Mouse (Mus musculus): Measurements from ENCODE around the gene Fam189a1. TPM values are rescaled to one million over a fixed set of nuclear protein-coding genes. Genes with fewer than 3 reads are reported as not detected.

The Fam189a1 gene
- polyA plus RNA-seq, 1 experiment, result 3.5 TPM

GRCm38 (mm10) chr7:65104207-65105096, 51.9 kb downstream of the Fam189a1 start:
- no peak for DNase-seq (ENCODE audit: low read depth)

- DNase-seq (ENCODE audit: low read depth), result no peak
Observed at GRCm38 (mm10) chr7:65101661-65102060, 54.7 kb downstream of the Fam189a1 start.

GRCm38 (mm10) chr7:65097708-65098107, 58.7 kb downstream of the Fam189a1 start:
- DNase-seq (ENCODE audit: low read depth), result no peak

DNA sequence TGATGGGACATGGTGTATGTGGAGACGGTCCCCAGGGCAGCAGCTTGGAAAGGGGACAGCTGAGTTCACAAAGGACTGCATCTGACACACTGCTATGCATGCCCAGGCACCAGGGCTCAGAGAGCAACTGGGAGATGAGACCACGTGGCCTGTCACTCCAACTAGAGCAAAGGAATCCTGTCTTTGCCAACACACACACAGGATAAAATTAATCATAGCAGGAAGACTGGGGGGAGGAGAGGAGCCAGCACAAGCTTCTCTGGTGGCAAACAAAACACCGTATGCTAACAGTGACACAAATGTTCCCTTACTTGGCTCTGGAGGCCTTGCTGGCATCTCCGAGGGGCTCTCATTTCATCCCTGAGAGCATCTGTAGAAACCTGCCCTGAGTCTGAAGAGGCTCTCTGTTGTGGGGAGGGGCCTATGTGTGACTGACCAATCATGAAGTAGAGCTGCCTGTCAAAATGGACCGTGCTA, 60.7 kb downstream of the Fam189a1 start:
- DNase-seq (ENCODE audit: low read depth), result no peak

GRCm38 (mm10) chr7:65093314-65093713, 63.1 kb downstream of the Fam189a1 start:
- DNase-seq (ENCODE audit: low read depth), result no peak

- DNase-seq (ENCODE audit: low read depth), result no peak
Observed at GRCm38 (mm10) chr7:65091486-65091885, 64.9 kb downstream of the Fam189a1 start.

DNA sequence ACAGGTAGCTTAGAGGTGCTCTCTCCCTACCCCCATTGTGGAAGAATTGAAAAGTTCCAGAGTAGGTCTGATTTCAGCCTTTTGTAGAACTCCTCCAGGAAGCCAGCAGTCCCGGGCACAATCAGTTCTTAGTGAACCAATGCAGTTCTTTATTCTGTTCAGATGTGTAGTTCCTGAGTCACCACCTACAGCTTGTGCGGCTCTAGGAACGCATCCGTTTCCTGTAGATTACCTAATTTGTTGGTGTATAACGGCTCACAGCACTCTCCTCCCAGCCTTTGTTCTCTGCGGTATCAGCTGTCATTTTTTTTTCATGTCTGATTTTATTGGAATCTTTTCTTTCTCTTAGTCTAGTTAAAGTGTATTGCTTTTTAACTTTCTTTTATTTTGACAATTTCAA, 70.4 kb downstream of the Fam189a1 start:
- no peak for DNase-seq (ENCODE audit: low read depth)

GRCm38 (mm10) chr7:65082778-65083091, 73.6 kb downstream of the Fam189a1 start:
- DNase-seq (ENCODE audit: low read depth), result no peak

DNA sequence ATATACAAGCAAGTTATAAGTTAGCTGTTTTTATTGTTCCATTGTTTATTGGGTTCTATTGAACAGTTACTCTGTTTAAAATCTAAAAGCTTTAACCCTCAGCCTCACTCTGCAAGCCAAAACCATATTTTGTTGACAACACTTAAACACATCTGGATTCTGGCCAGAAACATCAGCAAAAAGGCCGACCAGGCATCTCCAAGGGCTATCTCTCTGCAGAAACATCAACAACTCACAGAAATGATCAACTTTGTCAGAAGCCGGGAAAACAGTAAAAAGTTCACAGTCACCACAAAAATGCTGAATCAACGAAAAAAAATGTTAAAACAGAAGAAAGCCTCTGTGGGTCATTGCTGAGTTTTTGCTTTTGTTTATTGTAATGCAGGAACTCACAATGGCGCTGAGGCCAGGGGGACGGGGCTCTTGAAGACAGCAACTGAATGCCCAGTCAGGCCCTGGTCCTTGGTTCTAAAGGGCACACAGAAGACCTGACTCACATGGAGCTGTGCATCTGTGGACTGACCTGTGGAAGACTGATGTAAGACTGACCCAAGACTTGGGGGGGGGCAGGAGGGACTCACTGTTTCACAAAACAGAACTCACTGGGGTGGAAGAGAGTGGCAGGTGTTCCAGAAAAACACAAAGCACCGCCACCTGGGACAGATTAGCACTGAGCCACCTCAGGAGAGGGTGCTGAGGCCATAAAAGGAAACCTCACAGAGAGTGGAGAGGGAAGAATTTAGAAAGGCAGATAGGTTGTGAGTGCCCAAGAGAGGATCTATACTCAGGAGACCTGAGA, 74.2 kb downstream of the Fam189a1 start:
- DNase-seq (ENCODE audit: low read depth), result no peak

- no peak for DNase-seq (ENCODE audit: low read depth)
Observed at GRCm38 (mm10) chr7:65076134-65076533, 80.2 kb downstream of the Fam189a1 start.

GRCm38 (mm10) chr7:65074194-65074593, 82.2 kb downstream of the Fam189a1 start:
- no peak for DNase-seq (ENCODE audit: low read depth)

- no peak for DNase-seq (ENCODE audit: low read depth)
Observed at GRCm38 (mm10) chr7:65073555-65073954, 82.8 kb downstream of the Fam189a1 start.

DNA sequence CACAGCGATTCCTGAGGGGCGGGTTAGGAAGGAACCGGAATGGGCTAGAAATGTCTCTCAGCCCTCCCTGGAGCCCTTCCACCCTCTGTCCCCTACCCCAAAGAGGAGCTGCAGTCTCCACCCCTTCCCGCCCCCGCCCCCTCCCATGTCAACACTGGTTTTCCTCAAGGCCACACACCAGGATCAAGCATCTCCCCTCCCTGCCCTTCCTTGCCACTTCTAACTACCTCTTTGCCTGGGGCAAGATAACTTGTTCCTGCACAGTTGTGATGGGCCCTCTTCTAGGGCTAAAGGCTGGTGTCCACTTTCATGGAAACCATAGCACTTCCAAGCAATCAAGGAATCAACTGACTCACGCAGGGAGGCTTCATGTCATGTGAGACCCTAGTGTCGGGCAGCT, 90.2 kb downstream of the Fam189a1 start:
- DNase-seq (ENCODE audit: low read depth), result no peak

GRCm38 (mm10) chr7:65065457-65065856, 90.9 kb downstream of the Fam189a1 start:
- no peak for DNase-seq (ENCODE audit: low read depth)

- DNase-seq (ENCODE audit: low read depth), result no peak
Observed at GRCm38 (mm10) chr7:65064638-65065037, 91.7 kb downstream of the Fam189a1 start.

GRCm38 (mm10) chr7:65064096-65064495, 92.3 kb downstream of the Fam189a1 start:
- DNase-seq (ENCODE audit: low read depth), result no peak

DNA sequence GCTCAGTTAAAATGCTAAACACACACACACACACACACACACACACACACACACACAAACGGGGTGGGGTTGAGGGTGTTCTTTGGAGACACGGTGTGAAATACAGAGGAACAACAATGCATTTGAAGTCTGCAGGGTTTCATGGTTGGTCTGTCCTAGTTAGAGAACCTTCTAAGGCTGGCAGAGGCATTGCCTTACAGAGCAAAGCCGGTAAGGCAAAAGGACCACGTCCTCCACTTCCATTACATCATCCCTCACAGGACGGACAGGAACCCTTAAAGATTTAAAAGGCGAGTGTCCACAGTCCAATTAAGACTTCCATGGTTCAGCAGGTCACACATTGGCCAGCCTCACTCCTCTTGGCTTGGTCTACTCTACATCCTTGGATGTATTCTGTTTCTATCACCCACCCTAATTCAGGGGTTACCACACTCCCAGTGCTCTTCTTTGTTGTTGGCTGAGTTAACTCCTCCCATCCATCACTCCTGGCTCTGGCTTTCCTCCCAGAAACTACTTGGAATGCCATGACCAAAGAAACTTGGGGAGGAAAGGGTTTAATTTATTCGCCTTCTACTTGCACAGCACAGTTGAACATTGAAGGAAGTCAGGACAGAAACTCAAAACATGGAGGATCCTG, 96.1 kb downstream of the Fam189a1 start:
- DNase-seq (ENCODE audit: low read depth), result no peak

DNA sequence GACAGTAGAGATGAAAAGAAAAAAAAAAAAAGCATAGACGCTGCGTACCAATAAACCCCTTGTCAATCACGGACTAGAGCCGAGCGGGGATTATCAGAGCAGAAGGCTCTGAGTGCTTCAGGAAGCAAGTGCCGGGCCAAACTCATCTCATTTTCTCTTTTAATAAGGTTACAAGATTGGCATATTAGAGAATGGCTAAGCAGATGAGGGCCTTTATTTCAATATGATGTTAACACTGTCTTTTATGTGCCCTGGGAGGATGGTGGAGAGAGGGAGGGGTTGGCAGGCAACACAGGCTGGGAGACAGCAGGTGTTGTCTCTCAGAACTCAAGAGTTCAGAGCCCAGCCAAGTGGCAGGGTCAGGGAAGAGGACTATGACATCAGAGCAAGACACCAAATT, 99.5 kb downstream of the Fam189a1 start:
- DNase-seq (ENCODE audit: low read depth), result no peak

GRCm38 (mm10) chr7:65051986-65052385, 104.4 kb downstream of the Fam189a1 start:
- no peak for DNase-seq (ENCODE audit: low read depth)

DNA sequence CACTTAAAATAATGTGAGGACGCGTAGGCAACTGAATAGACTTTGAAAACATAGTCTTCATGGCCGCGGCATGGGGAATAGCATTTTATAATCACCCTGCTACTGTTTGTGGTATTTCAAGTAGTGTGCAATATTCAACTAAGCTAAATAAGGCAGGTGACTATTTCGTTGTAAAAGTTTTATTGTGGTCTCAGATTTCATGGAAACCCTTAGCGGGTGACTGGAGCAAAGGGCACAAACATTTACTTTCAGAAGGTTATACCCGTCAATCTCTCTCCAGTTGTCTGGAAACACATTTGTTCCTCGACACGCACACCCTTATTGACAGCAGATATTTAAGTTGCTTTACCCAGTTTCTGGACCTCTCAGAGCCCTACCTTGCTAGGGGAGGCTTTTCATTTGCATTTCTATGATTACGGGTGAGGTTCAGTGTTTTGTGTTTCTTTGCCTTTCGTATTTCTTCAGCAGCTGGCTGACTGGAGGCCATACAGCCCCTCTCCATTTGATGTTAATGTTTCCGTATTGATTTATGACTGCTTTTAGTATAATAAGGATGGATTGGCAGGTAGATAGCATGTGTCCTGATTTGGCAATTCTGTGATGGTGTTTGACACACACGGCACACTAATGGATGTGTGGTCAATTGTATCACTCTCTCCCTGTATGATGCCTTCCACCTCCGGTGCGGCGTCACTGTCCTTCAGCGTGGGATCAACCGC, 107.0 kb downstream of the Fam189a1 start:
- no peak for DNase-seq (ENCODE audit: low read depth)

DNA sequence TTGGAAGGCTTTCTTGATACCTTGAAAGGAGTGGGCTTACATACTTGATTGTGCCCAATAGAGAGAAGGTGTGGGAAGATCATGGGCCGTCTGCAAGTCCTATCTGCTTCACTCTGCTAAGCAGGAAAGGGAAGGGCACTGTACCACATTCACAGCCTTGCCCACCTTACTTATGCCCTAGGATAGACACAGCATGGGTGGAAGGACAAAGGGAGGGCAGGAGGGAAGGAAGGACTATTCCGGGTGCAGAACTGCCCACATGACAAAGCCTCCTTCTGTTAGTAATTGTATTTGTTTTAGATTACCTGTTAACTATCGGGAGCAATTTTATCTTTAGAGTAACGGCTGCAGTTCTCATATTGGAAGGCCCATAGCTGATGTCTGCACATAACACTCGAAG, 108.7 kb downstream of the Fam189a1 start:
- no peak for DNase-seq (ENCODE audit: low read depth)

DNA sequence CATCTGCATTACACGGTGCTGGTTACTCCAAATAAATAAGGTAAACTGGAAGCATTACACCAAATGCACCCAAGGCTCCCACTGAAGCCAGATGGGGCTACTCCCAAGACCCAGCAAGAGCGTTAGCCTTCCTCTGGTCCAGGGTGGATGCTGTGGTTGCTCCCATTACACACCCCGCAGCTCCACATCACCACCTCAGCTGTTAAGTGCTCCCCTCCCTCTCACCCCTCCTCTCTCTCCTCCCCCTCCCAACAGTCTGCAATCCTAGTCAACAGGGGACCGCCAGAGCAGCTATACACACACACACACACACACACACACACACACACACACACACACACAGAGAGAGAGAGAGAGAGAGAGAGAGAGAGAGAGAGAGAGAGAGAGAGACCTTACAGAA, 109.7 kb downstream of the Fam189a1 start:
- no peak for DNase-seq (ENCODE audit: low read depth)
